Mouse (Mus musculus) regulatory T cell (primary cell): ENCODE measurements around the gene Apobec2.
"Not testable (repeated sequence)": the region's sequence is repeated elsewhere in the genome, so short reads cannot be mapped to it uniquely, and the experiment has no call there.

Experiments used
- in situ Hi-C: fragments of 300-600 bp; cut with MboI, MseI; formaldehyde crosslinking; loops from one replicate; pipeline ENCODE4 v1.15.1; 2025; ENCODE audit warnings: high pct_unique_total_duplicates

Gene Apobec2

GRCm38 (mm10) chr17:48432158-48432980 is at the start of gene Apobec2:
Gene Apobec2 (minus strand): TSS chr17:48432930.
- in situ Hi-C loops = no loop called here

- in situ Hi-C loops = no loop called here
These were observed 47.2 kb upstream of the Apobec2 start for GRCm38 (mm10) chr17:48479952-48480351.

- in situ Hi-C loops = no loop called here
These were observed 42.7 kb upstream of the Apobec2 start for GRCm38 (mm10) chr17:48475444-48475843.

- in situ Hi-C loops = not testable (repeated sequence)
These were observed 41.6 kb upstream of the Apobec2 start for GRCm38 (mm10) chr17:48474282-48474681.

GRCm38 (mm10) chr17:48467395-48468231 is 34.9 kb upstream of the Apobec2 start:
- in situ Hi-C loops = no loop called here

- in situ Hi-C loops = no loop called here
These were observed 34.2 kb upstream of the Apobec2 start for GRCm38 (mm10) chr17:48466769-48467394.

GRCm38 (mm10) chr17:48463391-48463790 is 30.7 kb upstream of the Apobec2 start:
- in situ Hi-C loops = no loop called here

GRCm38 (mm10) chr17:48462096-48462495 is 29.4 kb upstream of the Apobec2 start:
- in situ Hi-C loops = no loop called here

- in situ Hi-C loops = no loop called here
These were observed 25.4 kb upstream of the Apobec2 start for GRCm38 (mm10) chr17:48457971-48458653.

GRCm38 (mm10) chr17:48455955-48456354 is 23.2 kb upstream of the Apobec2 start:
- in situ Hi-C loops = no loop called here

GRCm38 (mm10) chr17:48454688-48455087 is 22.0 kb upstream of the Apobec2 start, which contains the start of gene Unc5cl:
Gene Unc5cl (plus strand): TSS chr17:48454901.
- in situ Hi-C loops = no loop called here

GRCm38 (mm10) chr17:48454190-48454589 is 21.5 kb upstream of the Apobec2 start:
- in situ Hi-C loops = no loop called here

GRCm38 (mm10) chr17:48453489-48453888 is 20.8 kb upstream of the Apobec2 start:
- in situ Hi-C loops = no loop called here

GRCm38 (mm10) chr17:48451753-48452444 is 19.2 kb upstream of the Apobec2 start:
- in situ Hi-C loops = no loop called here

GRCm38 (mm10) chr17:48451353-48451675 is 18.6 kb upstream of the Apobec2 start, which contains the start of gene Tspo2:
Gene Tspo2 (minus strand): TSS chr17:48451522.
- in situ Hi-C loops = no loop called here

- in situ Hi-C loops = no loop called here
These were observed 18.1 kb upstream of the Apobec2 start for GRCm38 (mm10) chr17:48450666-48451352.

GRCm38 (mm10) chr17:48447675-48448074 is 14.9 kb upstream of the Apobec2 start:
- in situ Hi-C loops = no loop called here

- in situ Hi-C loops = no loop called here
These were observed 10.9 kb upstream of the Apobec2 start for GRCm38 (mm10) chr17:48443542-48444145.

GRCm38 (mm10) chr17:48442745-48443457 is 10.2 kb upstream of the Apobec2 start:
- in situ Hi-C loops = no loop called here
